Mouse (Mus musculus) limb, embryonic 14.5 days (tissue): ENCODE data around the gene Fgfr2. TPM values are rescaled to one million over a fixed set of nuclear protein-coding genes. Genes with fewer than 3 reads are reported as not detected.
A peak's percentile ranks its signal among the peaks of the same experiment; 100 is the strongest.

ENCODE experiments used
- ATAC-seq: fragments of 200-750 bp; cut with Nextera tagmentation; 2 replicates; pipeline ENCODE4 v1.8.0; 2017; ENCODE audit warnings: low read depth, moderate number of reproducible peaks, moderate TSS enrichment; ENCODE audit not compliant: low FRiP score
- DNase-seq: peaks from one replicate; pipeline ENCODE4 v3.0.0-alpha.2; 2015; ENCODE audit warnings: low spot score
- H3K27ac ChIP-seq: fragments of 300-500 bp; sonication (generic); replicated peaks from 2 replicates; pipeline ENCODE4 v1.5.1; 2014; ENCODE audit warnings: low read depth, mild to moderate bottlenecking, low read length, moderate library complexity, mixed read lengths
- H3K27me3 ChIP-seq: fragments of 300-500 bp; sonication (generic); 2 replicates; pipeline ENCODE4 v1.6.1; 2014; ENCODE audit warnings: low read length, mixed read lengths; ENCODE audit not compliant: control insufficient read depth, insufficient read depth
- H3K36me3 ChIP-seq: fragments of 300-500 bp; sonication (generic); 2 replicates; pipeline ENCODE4 v1.6.1; 2014; ENCODE audit warnings: mild to moderate bottlenecking, low read length, moderate library complexity, mixed read lengths; ENCODE audit not compliant: control insufficient read depth, insufficient read depth
- H3K4me1 ChIP-seq: fragments of 300-500 bp; sonication (generic); 2 replicates; pipeline ENCODE4 v1.6.1; 2014; ENCODE audit warnings: antibody characterized with exemption, low read length, mixed read lengths; ENCODE audit not compliant: control insufficient read depth, insufficient read depth
- H3K4me2 ChIP-seq: fragments of 300-500 bp; sonication (generic); replicated peaks from 2 replicates; pipeline ENCODE4 v1.6.1; 2014; ENCODE audit warnings: low read depth, mild to moderate bottlenecking, low read length, moderate library complexity; ENCODE audit not compliant: severe bottlenecking
- H3K4me3 ChIP-seq: fragments of 300-500 bp; sonication (generic); replicated peaks from 2 replicates; pipeline ENCODE4 v1.5.1; 2014; ENCODE audit warnings: low read length
- H3K9ac ChIP-seq: fragments of 300-500 bp; sonication (generic); 2 replicates; pipeline ENCODE4 v1.6.1; 2014; ENCODE audit warnings: mild to moderate bottlenecking, low read depth, low read length, moderate library complexity; ENCODE audit not compliant: severe bottlenecking
- H3K9me3 ChIP-seq: fragments of 300-500 bp; sonication (generic); 2 replicates; pipeline ENCODE4 v1.6.1; 2016; ENCODE audit warnings: low read length; ENCODE audit not compliant: control insufficient read depth
- POLR2A ChIP-seq: fragments of 200-500 bp; IDR thresholded peaks from 2 replicates; pipeline ENCODE4 v1.8.0; 2012; ENCODE audit warnings: inconsistent platforms, mild to moderate bottlenecking, moderate library complexity, borderline replicate concordance; ENCODE audit not compliant: insufficient read depth, insufficient read length; ENCODE audit errors: extremely low read depth
- WGBS: fragments of 180-500 bp; shearing (Covaris S2); extraction: QIAGEN DNeasy Blood & Tissue Kit; methylation state at CpG from one replicate; pipeline ENCODE4 v1.1.7; 2014; 5-methylcytosine and 5-hydroxymethylcytosine counted together
- polyA plus RNA-seq, 2 experiments: library from polyadenylated mRNA; depleted of rRNA in 1 of 2; stranded (reverse) in 1 of 2; unstranded in 1 of 2; fragments of >200 nt; fragmentation: Nextera tagmentation in 1 of 2; extraction: Ambion mirVana in 1 of 2; gene quantifications; 2 replicates each; pipeline versions ENCODE4 v1.2.1 to v1.2.3; 2012 to 2014

The Fgfr2 gene
- polyA plus RNA-seq, 2 experiments, result 131 to 133 TPM

- ATAC-seq (no peak), DNase-seq (no peak)
- Histone ChIP-seq H3K4me3 (no peak overlapping the region), H3K4me1 (peaks cover 46% of the 10 kb centered on the region), H3K9me3 (no peaks in the 10 kb centered on the region), H3K27me3 (no peaks in the 10 kb centered on the region), H3K9ac (no peak overlapping the region), H3K36me3 (no peaks in the 10 kb centered on the region), H3K27ac (no peak overlapping the region), H3K4me2 (no peak overlapping the region)
- WGBS, result 78% methylated on average over 1 of the region's 1 CpGs
- no peak for TF ChIP-seq POLR2A
Observed at GRCm38 (mm10) chr7:130978545-130978944, 2144.6 kb downstream of the Fgfr2 start.

GRCm38 (mm10) chr7:130977794-130978521, 2145.2 kb downstream of the Fgfr2 start:
- Histone ChIP-seq H3K9ac (no peak overlapping the region), H3K4me1 (peaks cover 46% of the 10 kb centered on the region), H3K4me3 (no peak overlapping the region), H3K4me2 (no peak overlapping the region), H3K27ac (no peak overlapping the region), H3K9me3 (no peaks in the 10 kb centered on the region), H3K27me3 (no peaks in the 10 kb centered on the region), H3K36me3 (no peaks in the 10 kb centered on the region)
- DNase-seq, result peak; percentile 68
- peak; percentile 68 for ATAC-seq
- TF ChIP-seq POLR2A, result no peak
- WGBS, result 35% methylated on average over 5 of the region's 5 CpGs

- H3K4me1 ChIP-seq, result peaks cover 41% of the 10 kb centered on the region
- H3K4me3 ChIP-seq, result no peak overlapping the region
- 14% methylated on average over 13 of the region's 13 CpGs for WGBS
- DNase-seq, result peak; percentile 39
- 0 out of 2 replicates have a peak overlapping the region, but pooled peaks have one; percentile 1 for H3K4me2 ChIP-seq
- TF ChIP-seq POLR2A, result no peak
- ATAC-seq, result peak; percentile 20; the same call in 1 of the 2 replicates
- peak overlapping the region; percentile 56 for H3K27ac ChIP-seq
- no peak overlapping the region for H3K9ac ChIP-seq
- no peaks in the 10 kb centered on the region for H3K27me3 ChIP-seq
- H3K36me3 ChIP-seq, result no peaks in the 10 kb centered on the region
- H3K9me3 ChIP-seq, result no peaks in the 10 kb centered on the region
Observed at GRCm38 (mm10) chr7:130976305-130976935, 2146.7 kb downstream of the Fgfr2 start.

DNA sequence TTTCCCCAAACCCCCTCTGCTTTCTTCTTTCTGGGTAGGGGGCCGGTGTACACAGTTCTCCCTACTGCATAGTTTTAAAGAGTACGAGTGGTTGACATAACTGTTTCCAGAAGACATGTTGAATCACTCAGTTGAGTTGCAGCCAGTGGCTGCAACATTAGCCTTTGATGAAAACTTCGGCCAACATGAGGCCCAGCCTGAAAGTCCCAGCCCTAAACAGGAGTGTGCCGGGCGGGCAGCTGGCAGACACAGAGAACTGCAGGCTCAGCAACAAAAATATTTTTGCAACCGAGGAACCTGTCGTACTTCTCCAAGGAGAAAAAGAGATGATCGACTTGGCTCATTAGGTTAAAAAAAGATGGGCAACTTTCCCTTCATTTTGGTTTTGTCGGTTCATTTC, 2150.4 kb downstream of the Fgfr2 start:
- H3K4me3 ChIP-seq, result no peak overlapping the region
- 55% methylated on average over 9 of the region's 9 CpGs for WGBS
- peaks cover 45% of the 10 kb centered on the region for H3K4me1 ChIP-seq
- DNase-seq (peak; percentile 71), ATAC-seq (peak; percentile 38; the same call in 1 of the 2 replicates)
- H3K27ac ChIP-seq, result no peak overlapping the region
- H3K27me3 ChIP-seq, result no peaks in the 10 kb centered on the region
- H3K9me3 ChIP-seq, result no peaks in the 10 kb centered on the region
- H3K36me3 ChIP-seq, result peaks cover under 1% of the 10 kb centered on the region; the same call in 1 of the 2 replicates
- H3K9ac ChIP-seq, result no peak overlapping the region
- no peak for TF ChIP-seq POLR2A
- H3K4me2 ChIP-seq, result no peak overlapping the region

DNA sequence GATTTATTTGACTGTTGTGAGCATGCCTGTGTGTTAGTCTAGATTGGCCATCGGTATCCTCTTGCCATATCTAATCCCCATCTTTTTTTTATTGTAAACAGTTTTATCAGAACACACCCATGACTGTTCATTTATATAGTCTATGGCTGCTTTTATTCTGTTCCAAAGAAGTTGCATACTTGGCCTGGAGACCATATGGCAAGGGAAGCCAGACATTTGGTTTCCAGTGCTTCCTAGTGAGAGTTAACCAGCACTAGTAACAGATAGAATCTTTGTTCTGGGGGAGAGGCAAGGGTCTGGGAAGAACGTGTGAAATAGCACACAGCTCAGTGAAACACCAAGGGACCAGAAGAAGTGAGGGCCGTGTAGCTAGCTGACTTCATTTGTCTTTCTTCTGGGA, 2153.6 kb downstream of the Fgfr2 start:
- peaks cover 7% of the 10 kb centered on the region; the same call in 1 of the 2 replicates for H3K36me3 ChIP-seq
- H3K4me1 ChIP-seq, result peaks cover 50% of the 10 kb centered on the region
- no peak overlapping the region for H3K4me2 ChIP-seq
- H3K4me3 ChIP-seq, result no peak overlapping the region
- no peaks in the 10 kb centered on the region for H3K9me3 ChIP-seq
- H3K9ac ChIP-seq, result no peak overlapping the region
- ATAC-seq, result no peak
- DNase-seq, result peak; percentile 56
- peak overlapping the region; percentile 70 for H3K27ac ChIP-seq
- no peak for TF ChIP-seq POLR2A
- H3K27me3 ChIP-seq, result no peaks in the 10 kb centered on the region
- WGBS, result 36% methylated on average over 3 of the region's 3 CpGs
